Mouse (Mus musculus) splenic B cell, adult 2 months (primary cell): Measurements from ENCODE around the gene Dusp16.
"Not testable (repeated sequence)": the region's sequence is repeated elsewhere in the genome, so short reads cannot be mapped to it uniquely, and the experiment has no call there.

Source experiments
- DNase-seq: peaks from one replicate; pipeline ENCODE4 v3.0.0-alpha.2; 2011; ENCODE audit warnings: low read depth, low spot score
- H3K27me3 ChIP-seq: 2 replicates; pipeline ENCODE4 v1.6.1; 2012; ENCODE audit warnings: mild to moderate bottlenecking, low read length, moderate library complexity, mixed read lengths; ENCODE audit not compliant: control insufficient read depth, poor library complexity, insufficient read depth, severe bottlenecking
- H3K36me3 ChIP-seq: 2 replicates; pipeline ENCODE4 v1.6.1; 2012; ENCODE audit warnings: mild to moderate bottlenecking, low read length, moderate library complexity, mixed read lengths; ENCODE audit not compliant: control insufficient read depth, poor library complexity, insufficient read depth, severe bottlenecking

Gene Dusp16

GRCm38 (mm10) chr6:134678037-134678436 is 114.4 kb downstream of the Dusp16 start:
- no peaks in the 10 kb centered on the region for H3K36me3 ChIP-seq
- no peak for DNase-seq
- H3K27me3 ChIP-seq: no peaks in the 10 kb centered on the region

GRCm38 (mm10) chr6:134677504-134677903 is 114.9 kb downstream of the Dusp16 start:
- no peak for DNase-seq
- Histone ChIP-seq H3K36me3 (no peaks in the 10 kb centered on the region), H3K27me3 (no peaks in the 10 kb centered on the region)

DNA sequence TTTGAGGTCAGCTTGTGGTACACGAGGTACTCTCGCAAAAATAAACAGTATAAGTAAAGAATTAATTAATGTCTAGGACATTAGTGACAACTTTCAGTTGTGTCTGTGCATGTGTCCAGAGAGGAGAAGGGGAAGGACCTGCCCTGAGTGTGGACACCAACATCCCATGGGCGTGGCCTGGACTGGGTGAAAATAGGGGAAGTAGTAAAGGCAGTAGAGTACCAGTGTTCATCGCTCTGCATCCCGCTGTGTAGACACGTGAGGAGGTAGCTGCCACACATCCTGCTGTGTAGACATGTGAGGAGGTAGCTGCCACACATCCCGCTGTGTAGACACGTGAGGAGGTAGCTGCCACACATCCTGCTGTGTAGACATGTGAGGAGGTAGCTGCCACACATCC is 118.7 kb downstream of the Dusp16 start:
- not testable (repeated sequence) for H3K27me3 ChIP-seq, H3K36me3 ChIP-seq
- peak; percentile 35 for DNase-seq

- Histone ChIP-seq H3K27me3 (no peaks in the 10 kb centered on the region), H3K36me3 (no peaks in the 10 kb centered on the region)
- no peak for DNase-seq
Observed at GRCm38 (mm10) chr6:134670881-134671411, 121.5 kb downstream of the Dusp16 start.

- no peak for DNase-seq
- Histone ChIP-seq H3K27me3 (no peaks in the 10 kb centered on the region), H3K36me3 (no peaks in the 10 kb centered on the region)
Observed at GRCm38 (mm10) chr6:134669179-134669865, 123.1 kb downstream of the Dusp16 start.

DNA sequence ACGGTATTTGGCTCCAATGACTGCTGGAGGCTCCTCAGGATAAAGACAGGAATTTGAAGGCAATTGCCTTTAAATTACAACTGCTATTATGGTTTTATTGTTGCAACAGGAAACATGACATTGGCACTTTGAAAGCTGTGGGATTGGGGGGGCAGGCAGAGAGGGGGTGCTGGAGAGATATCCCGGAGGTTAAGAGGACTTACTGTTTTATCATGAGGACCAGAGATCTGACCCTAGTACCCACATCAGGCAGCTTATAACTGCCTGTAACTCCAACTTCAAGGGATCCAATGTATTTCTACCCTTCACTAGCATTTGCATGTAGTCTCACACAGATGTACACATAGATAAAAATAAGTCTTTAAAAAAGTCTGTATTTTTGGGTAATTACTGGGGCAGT is 123.9 kb downstream of the Dusp16 start:
- Histone ChIP-seq H3K27me3 (no peaks in the 10 kb centered on the region), H3K36me3 (no peaks in the 10 kb centered on the region)
- no peak for DNase-seq

- DNase-seq: no peak
- H3K27me3 ChIP-seq: no peaks in the 10 kb centered on the region
- H3K36me3 ChIP-seq: no peaks in the 10 kb centered on the region
Observed at GRCm38 (mm10) chr6:134665817-134666216, 126.6 kb downstream of the Dusp16 start.
